Mouse (Mus musculus) lung, postnatal 36 days (tissue): Measurements from ENCODE around the gene Snx6.
"Not testable (repeated sequence)": the region's sequence is repeated elsewhere in the genome, so short reads cannot be mapped to it uniquely, and the experiment has no call there.

Source experiments
- DNase-seq: peaks from one replicate; pipeline ENCODE4 v3.0.0; 2022; ENCODE audit warnings: mixed read lengths

Snx6 gene

DNA sequence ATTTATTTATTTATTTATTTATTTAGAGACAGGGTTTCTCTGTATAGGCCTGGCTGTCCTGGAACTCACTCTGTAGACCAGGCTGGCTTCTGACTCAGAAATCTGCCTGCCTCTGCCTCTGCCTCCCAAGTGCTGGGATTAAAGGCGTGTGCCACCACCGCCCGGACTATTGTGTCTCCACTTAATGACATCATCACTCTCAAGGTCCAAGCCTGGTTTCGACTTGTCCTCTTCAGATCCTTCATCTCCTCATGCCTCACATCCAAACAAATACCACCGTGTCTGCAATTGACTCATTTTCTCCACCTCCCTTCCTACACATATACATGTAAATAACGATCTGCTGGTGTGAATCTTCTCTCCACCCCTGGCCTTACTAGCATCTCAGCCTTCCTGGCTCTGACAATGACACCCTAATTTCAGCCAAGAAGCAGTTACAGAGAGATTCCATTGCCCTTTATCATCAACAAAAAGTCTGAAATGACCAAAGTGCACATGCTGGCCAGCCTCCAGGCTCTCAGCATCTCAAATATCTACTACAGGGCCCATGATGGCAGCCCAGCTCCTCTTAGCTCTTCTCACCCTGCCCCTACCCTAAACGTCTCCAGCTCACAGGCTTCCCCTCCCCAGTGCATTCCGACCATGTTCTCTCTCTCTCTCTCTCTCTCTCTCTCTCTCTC, 1.2 kb upstream of the Snx6 start:
- DNase-seq = no peak

DNA sequence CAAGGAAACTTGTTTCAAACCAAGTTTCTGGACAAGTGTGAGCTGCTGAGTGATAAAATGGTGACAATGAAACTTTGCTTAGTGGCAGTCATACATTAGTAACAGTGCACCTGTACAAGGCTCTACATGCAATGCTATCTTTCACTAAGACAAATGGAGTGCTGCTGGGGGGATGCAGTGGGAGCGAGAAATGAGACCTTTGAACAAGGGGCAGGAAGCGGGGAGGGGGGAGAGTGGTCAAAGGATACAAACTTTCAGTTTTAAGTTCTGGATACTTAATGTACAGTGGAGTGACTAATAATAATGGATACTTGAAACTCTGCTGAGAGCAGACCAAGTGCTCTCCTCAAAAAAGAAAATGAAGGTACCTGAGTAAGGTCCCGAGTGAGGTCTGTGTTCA, 1.1 kb downstream of the Snx6 start:
- peak; percentile 11 for DNase-seq

DNA sequence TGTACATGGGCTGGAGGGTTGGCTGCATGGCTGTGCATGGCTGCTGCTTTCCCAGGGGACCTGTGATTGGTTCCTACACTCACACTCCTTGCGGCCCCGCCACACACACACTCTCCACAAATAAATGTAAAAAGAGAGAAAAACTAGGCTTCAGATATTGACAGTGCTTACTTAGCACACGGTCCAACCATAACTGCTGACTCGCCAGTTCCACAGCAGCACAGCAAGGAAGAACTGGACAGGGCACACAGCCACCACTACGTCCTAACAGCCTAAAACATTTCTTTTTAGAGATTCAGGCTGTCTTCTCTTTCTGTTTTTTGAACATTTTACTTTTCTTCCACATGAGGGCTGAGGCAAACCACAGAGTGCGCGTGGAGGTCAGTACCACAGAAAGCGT, 4.0 kb downstream of the Snx6 start:
- no peak for DNase-seq

DNA sequence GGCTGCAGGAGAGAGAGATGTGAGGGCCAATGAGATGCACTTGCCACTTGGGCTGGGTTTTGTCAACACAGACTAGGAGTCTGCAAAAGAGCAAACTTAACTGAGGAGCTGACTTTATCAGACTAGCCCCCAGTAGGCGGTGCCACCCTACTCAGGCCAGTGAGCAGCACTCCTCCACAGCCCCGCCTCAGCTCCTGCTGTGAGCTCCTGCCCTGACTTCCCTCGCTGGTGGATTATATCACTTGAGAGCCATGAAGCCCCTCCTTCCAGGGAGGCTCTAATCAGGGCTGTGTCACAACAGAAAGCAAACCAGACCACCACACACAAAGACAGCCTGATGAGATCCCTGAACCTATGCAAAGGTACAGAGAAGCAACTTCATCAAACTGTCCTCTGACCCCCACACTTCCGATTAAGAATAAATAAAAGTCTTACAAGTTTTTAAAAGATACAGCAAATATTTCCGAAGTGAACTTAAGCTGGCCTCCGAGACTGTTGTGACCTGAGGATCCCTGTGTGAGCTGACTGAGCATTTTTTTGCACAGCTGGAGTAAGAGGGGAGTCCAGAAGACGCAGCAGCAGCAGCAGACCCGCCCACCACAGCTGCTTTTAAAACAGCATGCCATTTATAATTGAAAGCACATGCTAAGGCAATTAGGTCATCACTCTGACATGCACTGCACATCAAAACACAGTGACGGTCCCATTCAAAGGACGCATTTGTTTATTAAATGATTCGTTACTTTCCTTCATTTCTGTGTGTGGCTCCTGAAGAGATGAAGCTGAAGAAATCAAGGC, 6.0 kb downstream of the Snx6 start:
- peak; percentile 65 for DNase-seq

DNA sequence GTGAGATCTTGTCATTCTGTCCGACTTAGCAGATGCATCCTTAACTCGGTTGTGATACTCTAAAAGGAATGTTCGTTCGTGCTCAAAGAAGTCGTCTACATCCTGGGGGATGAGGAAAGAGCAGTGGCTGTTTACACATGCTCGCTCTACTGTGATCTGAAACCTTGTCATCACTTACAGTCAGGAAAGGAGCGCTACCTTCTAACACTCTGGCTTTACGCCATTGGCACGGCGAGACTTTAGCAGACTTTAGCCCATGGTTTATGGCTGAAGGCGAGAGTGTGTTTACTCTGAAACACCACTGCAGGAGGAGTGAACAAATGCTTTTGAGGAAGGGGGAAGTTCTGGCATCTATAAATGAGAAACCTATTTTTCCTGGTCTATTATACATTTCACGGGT, 31.9 kb downstream of the Snx6 start:
- no peak for DNase-seq

DNA sequence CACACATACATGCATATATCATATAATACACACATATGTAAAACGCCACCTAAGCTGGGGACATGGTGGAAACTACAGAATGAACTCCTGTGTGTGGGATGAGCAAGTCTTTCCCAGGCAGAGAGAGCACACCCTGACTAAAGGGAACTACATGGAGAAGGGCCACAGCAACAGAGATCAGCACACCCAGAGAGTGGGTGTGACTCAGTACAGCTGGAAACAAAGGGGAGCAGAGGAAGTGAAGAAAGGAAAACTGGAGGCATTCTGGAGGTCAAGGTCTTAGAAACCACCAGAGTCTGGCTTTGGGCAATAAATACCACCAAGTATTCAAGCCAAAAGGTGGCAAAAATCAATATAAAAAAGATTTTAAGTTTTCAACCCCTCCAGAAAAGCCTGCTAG, 34.8 kb downstream of the Snx6 start:
- DNase-seq = no peak

DNA sequence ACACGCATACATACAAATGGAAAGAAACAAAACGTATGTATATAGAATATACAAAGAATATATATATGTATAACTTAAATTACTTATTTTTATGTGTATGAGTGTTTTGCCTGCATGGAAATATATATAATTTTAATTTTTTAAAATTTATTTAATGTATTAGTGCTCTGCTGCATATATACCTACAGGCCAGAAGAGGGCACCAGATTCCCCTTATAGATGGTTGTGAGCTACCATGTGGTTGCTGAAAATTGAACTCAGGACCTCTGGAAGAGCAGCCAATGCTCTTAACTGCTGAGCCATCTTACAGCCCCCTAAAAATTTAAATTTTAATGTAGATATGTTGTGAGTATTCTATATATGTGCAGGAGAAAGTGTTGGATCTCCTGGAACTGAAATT, 36.7 kb downstream of the Snx6 start:
- peak; percentile 14 for DNase-seq

DNA sequence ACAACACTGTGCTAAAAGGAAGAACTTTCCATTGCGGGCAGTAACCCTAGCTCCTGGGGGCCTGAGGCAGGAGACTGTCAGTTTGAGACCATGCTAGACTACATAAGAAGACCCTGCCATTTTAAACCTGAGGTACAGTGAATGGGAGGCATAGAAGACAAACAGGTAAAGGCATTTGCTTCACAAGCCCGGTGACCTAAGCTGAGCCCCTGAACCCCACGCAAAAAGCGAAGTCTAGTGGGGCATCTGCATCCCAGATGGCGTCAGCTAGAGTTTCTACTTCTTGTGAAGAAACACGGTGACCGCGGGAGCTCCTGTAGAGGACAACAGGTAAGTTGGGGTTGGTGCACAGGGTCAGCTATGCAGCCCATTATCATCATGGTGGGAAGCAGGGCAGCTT, 46.9 kb downstream of the Snx6 start:
- no peak for DNase-seq

DNA sequence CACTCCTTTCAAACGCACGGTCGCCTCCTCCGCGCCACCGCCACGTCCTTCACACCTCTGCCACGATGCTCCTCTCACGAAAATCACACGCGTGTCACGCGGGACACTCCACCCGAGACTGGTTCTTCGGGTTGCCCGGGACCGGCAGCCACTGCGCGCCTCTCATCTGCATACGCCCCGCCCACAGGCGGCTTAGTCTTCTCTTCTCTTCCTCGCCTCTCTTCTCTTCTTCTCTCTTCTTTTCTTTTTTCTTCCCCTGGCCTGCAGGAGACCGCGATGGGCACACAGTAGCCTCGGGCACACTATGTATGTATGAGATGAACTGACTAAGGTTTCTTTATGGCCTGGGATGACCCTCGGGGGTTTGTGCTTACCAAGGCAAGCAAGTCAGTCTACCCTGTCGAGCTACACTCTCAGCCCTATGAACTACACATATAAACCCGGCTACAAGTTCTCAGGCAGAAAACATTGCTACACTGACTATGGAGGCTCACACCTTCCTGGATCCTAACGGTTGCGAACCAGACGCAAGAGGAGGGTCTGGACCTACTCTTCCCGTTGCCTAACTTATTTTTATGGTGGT, 56.8 kb downstream of the Snx6 start:
- DNase-seq = peak; percentile 10

DNA sequence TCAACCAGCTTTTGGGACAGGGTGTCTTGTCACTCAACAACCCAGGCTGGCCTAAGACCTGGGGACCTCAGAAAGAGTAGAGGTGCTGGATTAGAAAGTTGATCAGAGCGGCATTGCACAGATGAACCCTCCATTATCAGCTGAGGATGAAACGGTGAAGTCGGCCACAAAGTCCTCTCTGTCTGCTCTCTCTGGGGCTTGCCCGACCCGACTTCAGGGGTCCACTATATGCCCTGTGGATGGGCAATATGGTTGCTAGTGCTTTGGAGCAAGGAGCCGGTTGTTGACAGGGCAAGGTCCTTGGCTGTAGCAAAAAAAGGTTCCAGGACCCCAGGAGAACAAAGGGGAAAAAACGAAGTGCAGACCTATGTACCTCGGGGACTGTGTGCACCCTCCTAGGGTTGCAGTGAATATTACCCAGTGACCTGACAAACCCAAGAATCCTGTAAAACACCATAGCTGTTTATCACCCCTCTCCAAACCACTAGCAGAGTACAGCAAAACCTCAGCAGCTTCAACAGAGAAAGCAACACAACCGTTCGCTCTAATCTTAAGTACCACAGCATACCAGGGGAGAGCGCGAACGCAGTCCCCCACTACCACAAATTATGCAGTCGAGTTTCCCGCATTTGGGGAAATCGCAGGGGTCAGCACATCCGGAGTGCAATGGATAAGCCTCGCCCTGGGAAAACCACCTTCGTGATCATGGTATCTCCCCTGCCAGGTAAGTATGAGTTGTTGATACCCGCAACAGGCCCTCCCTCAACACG, 57.4 kb downstream of the Snx6 start:
- not testable (repeated sequence) for DNase-seq

DNA sequence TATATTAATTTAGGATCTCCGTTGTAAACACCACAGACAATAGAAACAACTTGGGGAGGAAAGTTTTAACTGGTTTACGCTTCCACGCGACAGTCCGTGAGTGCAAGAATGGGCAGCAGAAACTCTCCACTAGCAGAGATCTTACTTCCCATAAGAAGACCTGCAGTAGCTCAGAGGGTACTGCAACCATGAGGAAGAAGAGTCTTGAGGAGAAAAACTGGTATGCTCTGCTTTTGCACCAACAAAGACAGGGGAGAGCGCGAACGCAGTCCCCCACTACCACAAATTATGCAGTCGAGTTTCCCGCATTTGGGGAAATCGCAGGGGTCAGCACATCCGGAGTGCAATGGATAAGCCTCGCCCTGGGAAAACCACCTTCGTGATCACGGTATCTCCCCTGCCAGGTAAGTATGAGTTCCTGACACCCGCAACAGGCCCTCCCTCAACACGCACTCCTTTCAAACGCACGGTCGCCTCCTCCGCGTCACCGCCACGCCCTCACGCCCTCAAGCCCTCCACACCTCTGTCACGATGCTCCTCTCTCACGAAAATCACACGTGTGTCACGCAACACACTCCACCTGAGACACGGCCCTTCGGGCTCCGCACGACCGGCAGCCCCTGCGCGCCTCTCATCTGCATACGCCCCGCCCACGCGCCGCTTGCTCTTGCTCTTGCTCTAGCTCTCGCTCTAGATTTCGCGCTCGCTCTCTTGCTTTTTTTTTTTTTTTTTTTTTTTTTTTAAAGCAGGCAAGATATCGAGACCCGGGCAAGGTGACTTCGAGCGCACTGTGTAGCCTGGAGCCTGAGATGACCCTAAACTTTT, 61.0 kb downstream of the Snx6 start:
- DNase-seq = peak; percentile 59

DNA sequence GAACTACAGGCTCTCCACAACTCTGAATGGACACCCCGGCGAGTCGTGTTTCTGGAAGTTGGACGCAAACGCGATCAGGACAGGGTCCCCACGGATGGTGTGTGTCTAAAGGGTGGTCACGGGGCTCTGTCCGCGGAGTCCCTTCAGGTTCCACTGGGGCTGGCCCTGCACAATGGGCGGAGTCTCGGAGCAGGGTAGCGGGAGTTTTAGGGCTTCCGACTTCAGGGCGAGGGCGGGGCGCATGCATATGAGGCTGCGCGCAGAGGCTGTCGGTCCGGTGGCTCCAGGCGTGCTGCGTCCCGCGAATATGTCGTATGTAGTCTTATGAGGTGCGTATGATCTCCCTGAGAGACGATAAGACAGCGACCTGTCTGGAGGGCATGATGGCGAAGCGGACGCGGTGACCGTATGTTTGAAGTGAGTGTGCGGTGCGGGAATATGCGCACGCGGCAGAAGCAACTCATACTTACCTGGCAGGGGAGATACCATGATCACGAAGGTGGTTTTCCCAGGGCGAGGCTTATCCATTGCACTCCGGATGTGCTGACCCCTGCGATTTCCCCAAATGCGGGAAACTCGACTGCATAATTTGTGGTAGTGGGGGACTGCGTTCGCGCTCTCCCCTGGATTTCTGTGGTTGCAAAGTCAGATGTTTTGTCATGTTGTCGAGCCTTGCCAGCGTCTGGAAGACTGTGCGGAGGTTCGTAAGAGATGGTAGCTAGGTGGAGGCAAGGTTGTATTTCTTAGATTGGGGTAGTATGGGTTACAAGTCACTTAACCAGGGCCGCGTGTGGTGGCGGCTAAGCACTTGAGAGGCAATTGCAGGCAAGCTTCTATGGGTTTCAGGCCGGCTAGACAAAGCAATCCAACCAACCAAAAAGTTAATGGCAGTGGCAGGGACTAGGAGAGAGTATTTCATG, 66.1 kb downstream of the Snx6 start:
- not testable (repeated sequence) for DNase-seq

DNA sequence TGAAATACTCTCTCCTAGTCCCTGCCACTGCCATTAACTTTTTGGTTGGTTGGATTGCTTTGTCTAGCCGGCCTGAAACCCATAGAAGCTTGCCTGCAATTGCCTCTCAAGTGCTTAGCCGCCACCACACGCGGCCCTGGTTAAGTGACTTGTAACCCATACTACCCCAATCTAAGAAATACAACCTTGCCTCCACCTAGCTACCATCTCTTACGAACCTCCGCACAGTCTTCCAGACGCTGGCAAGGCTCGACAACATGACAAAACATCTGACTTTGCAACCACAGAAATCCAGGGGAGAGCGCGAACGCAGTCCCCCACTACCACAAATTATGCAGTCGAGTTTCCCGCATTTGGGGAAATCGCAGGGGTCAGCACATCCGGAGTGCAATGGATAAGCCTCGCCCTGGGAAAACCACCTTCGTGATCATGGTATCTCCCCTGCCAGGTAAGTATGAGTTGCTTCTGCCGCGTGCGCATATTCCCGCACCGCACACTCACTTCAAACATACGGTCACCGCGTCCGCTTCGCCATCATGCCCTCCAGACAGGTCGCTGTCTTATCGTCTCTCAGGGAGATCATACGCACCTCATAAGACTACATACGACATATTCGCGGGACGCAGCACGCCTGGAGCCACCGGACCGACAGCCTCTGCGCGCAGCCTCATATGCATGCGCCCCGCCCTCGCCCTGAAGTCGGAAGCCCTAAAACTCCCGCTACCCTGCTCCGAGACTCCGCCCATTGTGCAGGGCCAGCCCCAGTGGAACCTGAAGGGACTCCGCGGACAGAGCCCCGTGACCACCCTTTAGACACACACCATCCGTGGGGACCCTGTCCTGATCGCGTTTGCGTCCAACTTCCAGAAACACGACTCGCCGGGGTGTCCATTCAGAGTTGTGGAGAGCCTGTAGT, 76.4 kb downstream of the Snx6 start:
- DNase-seq = not testable (repeated sequence)

DNA sequence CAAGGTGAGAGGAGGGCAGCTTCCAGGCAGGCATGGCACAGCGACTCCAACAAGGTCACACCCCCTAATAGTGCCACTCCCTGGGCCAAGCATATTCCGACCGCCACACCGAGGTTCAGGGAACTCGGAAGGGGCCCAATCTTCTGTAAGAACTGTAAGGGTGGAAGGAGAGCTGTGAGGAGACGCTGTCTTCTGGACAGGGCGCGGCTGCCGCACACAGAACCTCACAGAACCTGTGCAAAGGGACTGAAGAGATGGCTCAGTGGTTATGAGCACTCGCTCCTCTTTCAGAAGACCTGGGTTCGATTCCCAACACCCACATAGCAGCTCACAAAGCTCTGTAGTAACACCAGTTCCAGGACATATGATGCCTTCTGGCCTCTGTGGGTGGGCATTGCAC, 78.0 kb downstream of the Snx6 start:
- DNase-seq = not testable (repeated sequence)

DNA sequence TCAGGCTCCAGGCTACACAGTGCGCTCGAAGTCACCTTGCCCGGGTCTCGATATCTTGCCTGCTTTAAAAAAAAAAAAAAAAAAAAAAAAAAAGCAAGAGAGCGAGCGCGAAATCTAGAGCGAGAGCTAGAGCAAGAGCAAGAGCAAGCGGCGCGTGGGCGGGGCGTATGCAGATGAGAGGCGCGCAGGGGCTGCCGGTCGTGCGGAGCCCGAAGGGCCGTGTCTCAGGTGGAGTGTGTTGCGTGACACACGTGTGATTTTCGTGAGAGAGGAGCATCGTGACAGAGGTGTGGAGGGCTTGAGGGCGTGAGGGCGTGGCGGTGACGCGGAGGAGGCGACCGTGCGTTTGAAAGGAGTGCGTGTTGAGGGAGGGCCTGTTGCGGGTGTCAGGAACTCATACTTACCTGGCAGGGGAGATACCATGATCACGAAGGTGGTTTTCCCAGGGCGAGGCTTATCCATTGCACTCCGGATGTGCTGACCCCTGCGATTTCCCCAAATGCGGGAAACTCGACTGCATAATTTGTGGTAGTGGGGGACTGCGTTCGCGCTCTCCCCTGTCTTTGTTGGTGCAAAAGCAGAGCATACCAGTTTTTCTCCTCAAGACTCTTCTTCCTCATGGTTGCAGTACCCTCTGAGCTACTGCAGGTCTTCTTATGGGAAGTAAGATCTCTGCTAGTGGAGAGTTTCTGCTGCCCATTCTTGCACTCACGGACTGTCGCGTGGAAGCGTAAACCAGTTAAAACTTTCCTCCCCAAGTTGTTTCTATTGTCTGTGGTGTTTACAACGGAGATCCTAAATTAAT, 81.5 kb downstream of the Snx6 start:
- peak; percentile 65 for DNase-seq

DNA sequence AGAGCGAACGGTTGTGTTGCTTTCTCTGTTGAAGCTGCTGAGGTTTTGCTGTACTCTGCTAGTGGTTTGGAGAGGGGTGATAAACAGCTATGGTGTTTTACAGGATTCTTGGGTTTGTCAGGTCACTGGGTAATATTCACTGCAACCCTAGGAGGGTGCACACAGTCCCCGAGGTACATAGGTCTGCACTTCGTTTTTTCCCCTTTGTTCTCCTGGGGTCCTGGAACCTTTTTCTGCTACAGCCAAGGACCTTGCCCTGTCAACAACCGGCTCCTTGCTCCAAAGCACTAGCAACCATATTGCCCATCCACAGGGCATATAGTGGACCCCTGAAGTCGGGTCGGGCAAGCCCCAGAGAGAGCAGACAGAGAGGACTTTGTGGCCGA, 85.0 kb downstream of the Snx6 start:
- DNase-seq = peak; percentile 32

DNA sequence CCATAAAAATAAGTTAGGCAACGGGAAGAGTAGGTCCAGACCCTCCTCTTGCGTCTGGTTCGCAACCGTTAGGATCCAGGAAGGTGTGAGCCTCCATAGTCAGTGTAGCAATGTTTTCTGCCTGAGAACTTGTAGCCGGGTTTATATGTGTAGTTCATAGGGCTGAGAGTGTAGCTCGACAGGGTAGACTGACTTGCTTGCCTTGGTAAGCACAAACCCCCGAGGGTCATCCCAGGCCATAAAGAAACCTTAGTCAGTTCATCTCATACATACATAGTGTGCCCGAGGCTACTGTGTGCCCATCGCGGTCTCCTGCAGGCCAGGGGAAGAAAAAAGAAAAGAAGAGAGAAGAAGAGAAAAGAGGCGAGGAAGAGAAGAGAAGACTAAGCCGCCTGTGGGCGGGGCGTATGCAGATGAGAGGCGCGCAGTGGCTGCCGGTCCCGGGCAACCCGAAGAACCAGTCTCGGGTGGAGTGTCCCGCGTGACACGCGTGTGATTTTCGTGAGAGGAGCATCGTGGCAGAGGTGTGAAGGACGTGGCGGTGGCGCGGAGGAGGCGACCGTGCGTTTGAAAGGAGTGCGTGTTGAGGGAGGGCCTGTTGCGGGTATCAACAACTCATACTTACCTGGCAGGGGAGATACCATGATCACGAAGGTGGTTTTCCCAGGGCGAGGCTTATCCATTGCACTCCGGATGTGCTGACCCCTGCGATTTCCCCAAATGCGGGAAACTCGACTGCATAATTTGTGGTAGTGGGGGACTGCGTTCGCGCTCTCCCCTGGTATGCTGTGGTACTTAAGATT, 85.6 kb downstream of the Snx6 start:
- not testable (repeated sequence) for DNase-seq

DNA sequence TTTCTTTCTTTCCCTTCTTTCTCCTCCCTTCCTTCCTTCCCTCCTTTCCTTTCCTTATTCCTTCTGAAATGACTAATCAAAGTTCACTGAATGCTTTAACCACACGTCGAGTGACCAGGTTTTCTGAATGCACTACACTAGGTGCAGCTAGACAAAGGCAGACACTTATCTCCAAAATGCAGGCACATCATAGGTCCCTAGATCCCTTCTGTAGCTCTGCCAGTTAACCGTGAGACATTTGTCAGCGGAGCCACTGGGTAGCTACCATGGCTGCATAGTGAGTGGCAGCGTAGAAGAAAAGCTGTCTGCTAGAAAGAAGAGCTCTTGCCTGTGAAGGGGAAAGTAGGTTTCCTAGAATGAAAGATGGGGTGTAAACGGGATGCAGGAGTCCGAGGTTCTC, 96.1 kb downstream of the Snx6 start:
- no peak for DNase-seq
